Mouse (Mus musculus): Measurements from ENCODE around the gene Cnmd. TPM values are rescaled to one million over a fixed set of nuclear protein-coding genes. Genes with fewer than 3 reads are reported as not detected.
A peak's percentile ranks its signal among the peaks of the same experiment; 100 is the strongest.

The Cnmd gene
- polyA plus RNA-seq, 1 experiment from 2014 or later = 0.23 TPM

- 78% methylated on average over 5 of the region's 5 CpGs for WGBS (ENCODE audit: insufficient replicate concordance)
- H3K4me1 ChIP-seq (ENCODE audit: insufficient read depth) = no peaks in the 10 kb centered on the region
- no peaks in the 10 kb centered on the region for H3K9me3 ChIP-seq (ENCODE audit: low read length)
- ATAC-seq (no peak), DNase-seq (no peak)
- no peaks in the 10 kb centered on the region for H3K36me3 ChIP-seq (replicated peaks; ENCODE audit: insufficient read depth, low read length)
- no peak for TF ChIP-seq EP300 (IDR thresholded peaks at IDR 0.05; ENCODE audit: low read depth)
- TF ChIP-seq CTCF (IDR thresholded peaks at IDR 0.05; ENCODE audit: low read depth) = no peak
- no peaks in the 10 kb centered on the region for H3K27me3 ChIP-seq (ENCODE audit: insufficient read depth, low read length)
- H3K4me3 ChIP-seq (ENCODE audit: low read depth, low read length) = no peak overlapping the region
- H3K27ac ChIP-seq (ENCODE audit: low read depth) = no peak overlapping the region
- no peak overlapping the region for H3K4me2 ChIP-seq (ENCODE audit: low read depth, low read length)
- H3K9ac ChIP-seq (replicated peaks) = no peak overlapping the region
Observed at GRCm38 (mm10) chr14:79672567-79672966, 10.6 kb upstream of the Cnmd start.

- DNase-seq = no peak
- H3K9me3 ChIP-seq (ENCODE audit: low read length) = no peaks in the 10 kb centered on the region
Observed at GRCm38 (mm10) chr14:79671008-79671407, 9.0 kb upstream of the Cnmd start.

DNA sequence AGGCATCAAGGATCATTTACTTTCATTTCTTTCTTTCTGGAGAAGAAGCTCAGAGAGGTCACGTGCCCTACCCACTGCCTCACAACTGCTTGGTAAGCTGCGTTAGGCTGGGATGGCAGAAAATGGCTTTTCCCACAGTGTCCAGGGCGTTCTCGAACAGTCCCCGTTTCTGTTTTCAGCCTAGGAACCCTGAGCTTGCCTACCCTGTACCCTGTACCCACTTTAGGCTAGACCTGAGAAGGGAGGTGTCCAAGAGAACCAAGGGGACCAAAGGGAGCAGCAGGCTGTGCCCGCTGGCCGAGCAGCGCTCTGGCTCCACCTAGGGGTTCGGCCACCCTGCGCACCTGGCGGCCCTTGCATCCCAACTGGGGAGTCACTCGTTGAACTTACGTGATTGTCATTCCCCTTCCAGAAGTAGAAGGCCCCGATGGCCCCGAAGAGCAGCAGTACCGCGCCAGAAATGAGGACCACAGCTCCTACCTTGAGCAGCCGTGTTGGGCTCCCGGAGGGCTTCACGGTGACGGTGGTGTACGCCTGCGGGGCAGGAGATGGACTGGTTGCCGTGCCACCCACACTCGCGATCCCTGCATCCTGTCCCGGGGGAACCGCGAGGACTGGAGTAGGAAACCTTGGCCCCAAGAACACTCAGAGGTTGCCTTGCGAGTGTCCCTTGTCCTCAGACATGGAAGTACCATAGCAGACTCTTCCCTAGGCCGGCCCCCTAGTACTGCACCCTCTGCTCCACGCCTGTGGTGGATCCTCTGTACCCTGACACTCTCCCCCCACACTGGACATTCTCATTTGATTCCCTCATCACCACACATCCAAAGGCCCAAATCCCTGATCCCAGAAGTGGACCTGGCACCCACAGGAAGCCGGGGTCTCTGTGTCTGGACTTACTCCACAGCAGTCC is 709 bp downstream of the Cnmd start:
- Histone ChIP-seq H3K4me2 (ENCODE audit: low read depth, low read length) (peak overlapping the region; percentile 62), H3K27ac (ENCODE audit: low read depth) (no peak overlapping the region), H3K4me1 (ENCODE audit: insufficient read depth) (peaks cover 6% of the 10 kb centered on the region), H3K9ac (replicated peaks) (no peak overlapping the region; the same call in 1 of the 2 replicates), H3K27me3 (ENCODE audit: insufficient read depth, low read length) (0 out of 2 replicates have a peak, but pooled peaks cover 5% of the 10 kb centered on the region), H3K4me3 (ENCODE audit: low read depth, low read length) (peak overlapping the region; percentile 22; the same call in 1 of the 2 replicates), H3K36me3 (replicated peaks; ENCODE audit: insufficient read depth, low read length) (no peaks in the 10 kb centered on the region), H3K9me3 (ENCODE audit: low read length) (no peaks in the 10 kb centered on the region)
- DNase-seq (peak; percentile 73), ATAC-seq (peak; percentile 77)
- no peak for TF ChIP-seq EP300 (IDR thresholded peaks at IDR 0.05; ENCODE audit: low read depth)
- TF ChIP-seq CTCF (IDR thresholded peaks at IDR 0.05; ENCODE audit: low read depth) = peak; percentile 89
- WGBS (ENCODE audit: insufficient replicate concordance) = 17% methylated on average over 33 of the region's 33 CpGs

More at GRCm38 (mm10) chr14:79671008-79671407, 9.0 kb upstream of the Cnmd start:
- Histone ChIP-seq H3K9ac (replicated peaks) (no peak overlapping the region), H3K27me3 (ENCODE audit: insufficient read depth, low read length) (no peaks in the 10 kb centered on the region), H3K4me1 (ENCODE audit: insufficient read depth) (no peaks in the 10 kb centered on the region), H3K36me3 (replicated peaks; ENCODE audit: insufficient read depth, low read length) (no peaks in the 10 kb centered on the region), H3K4me3 (ENCODE audit: low read depth, low read length) (no peak overlapping the region), H3K27ac (ENCODE audit: low read depth) (no peak overlapping the region), H3K4me2 (ENCODE audit: low read depth, low read length) (no peak overlapping the region)
- no peak for TF ChIP-seq CTCF (IDR thresholded peaks at IDR 0.05; ENCODE audit: low read depth)
- no peak for TF ChIP-seq EP300 (IDR thresholded peaks at IDR 0.05; ENCODE audit: low read depth)
- 80% methylated on average over 3 of the region's 3 CpGs for WGBS (ENCODE audit: insufficient replicate concordance)
- no peak for ATAC-seq

DNA sequence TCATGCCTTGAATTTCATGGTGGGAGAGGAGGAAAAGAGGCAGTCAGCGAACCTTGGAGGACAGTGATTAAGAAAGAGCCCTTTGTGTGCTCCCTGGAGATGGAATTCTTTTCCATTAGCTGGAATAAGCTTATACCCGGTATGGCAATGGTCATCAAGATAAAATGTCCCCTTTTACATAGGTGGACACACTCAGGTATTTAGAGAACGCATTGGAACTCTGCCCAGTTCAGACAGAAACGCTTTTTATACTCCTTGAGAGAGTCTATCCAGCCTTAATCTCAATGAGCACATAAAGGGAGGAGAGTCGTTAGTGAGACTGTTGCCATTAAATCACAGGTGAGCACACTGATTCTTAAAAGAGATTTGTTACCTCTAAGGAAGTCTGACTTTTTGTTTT is 1.5 kb downstream of the Cnmd start:
- H3K4me3 ChIP-seq (ENCODE audit: low read depth, low read length) = no peak overlapping the region
- H3K36me3 ChIP-seq (replicated peaks; ENCODE audit: insufficient read depth, low read length) = no peaks in the 10 kb centered on the region
- H3K4me2 ChIP-seq (ENCODE audit: low read depth, low read length) = no peak overlapping the region
- H3K9ac ChIP-seq (replicated peaks) = no peak overlapping the region
- H3K27ac ChIP-seq (ENCODE audit: low read depth) = no peak overlapping the region
- 57% methylated on average over 5 of the region's 5 CpGs for WGBS (ENCODE audit: insufficient replicate concordance)
- ATAC-seq = no peak
- TF ChIP-seq CTCF (IDR thresholded peaks at IDR 0.05; ENCODE audit: low read depth) (no peak), EP300 (IDR thresholded peaks at IDR 0.05; ENCODE audit: low read depth) (no peak)
- no peak for DNase-seq
- no peaks in the 10 kb centered on the region for H3K9me3 ChIP-seq (ENCODE audit: low read length)
- H3K27me3 ChIP-seq (ENCODE audit: insufficient read depth, low read length) = 0 out of 2 replicates have a peak, but pooled peaks cover 5% of the 10 kb centered on the region
- peaks cover 6% of the 10 kb centered on the region for H3K4me1 ChIP-seq (ENCODE audit: insufficient read depth)

- no peaks in the 10 kb centered on the region for H3K9me3 ChIP-seq (ENCODE audit: low read length)
- H3K9ac ChIP-seq (replicated peaks) = no peak overlapping the region
- WGBS (ENCODE audit: insufficient replicate concordance) = 73% methylated on average over 6 of the region's 6 CpGs
- 0 out of 2 replicates have a peak, but pooled peaks cover 5% of the 10 kb centered on the region for H3K27me3 ChIP-seq (ENCODE audit: insufficient read depth, low read length)
- TF ChIP-seq EP300 (IDR thresholded peaks at IDR 0.05; ENCODE audit: low read depth) (no peak), CTCF (IDR thresholded peaks at IDR 0.05; ENCODE audit: low read depth) (no peak)
- ATAC-seq (no peak), DNase-seq (no peak)
- H3K27ac ChIP-seq (ENCODE audit: low read depth) = no peak overlapping the region
- H3K4me2 ChIP-seq (ENCODE audit: low read depth, low read length) = no peak overlapping the region
- H3K4me1 ChIP-seq (ENCODE audit: insufficient read depth) = peaks cover 6% of the 10 kb centered on the region
- H3K36me3 ChIP-seq (replicated peaks; ENCODE audit: insufficient read depth, low read length) = no peaks in the 10 kb centered on the region
- H3K4me3 ChIP-seq (ENCODE audit: low read depth, low read length) = no peak overlapping the region
Observed at GRCm38 (mm10) chr14:79658748-79659508, 3.0 kb downstream of the Cnmd start.

- TF ChIP-seq EP300 (IDR thresholded peaks at IDR 0.05; ENCODE audit: low read depth) = no peak
- TF ChIP-seq CTCF (IDR thresholded peaks at IDR 0.05; ENCODE audit: low read depth) = no peak
- 64% methylated on average over 5 of the region's 5 CpGs for WGBS (ENCODE audit: insufficient replicate concordance)
- H3K27me3 ChIP-seq (ENCODE audit: insufficient read depth, low read length) = 0 out of 2 replicates have a peak, but pooled peaks cover 5% of the 10 kb centered on the region
- peaks cover 6% of the 10 kb centered on the region for H3K4me1 ChIP-seq (ENCODE audit: insufficient read depth)
- no peaks in the 10 kb centered on the region for H3K36me3 ChIP-seq (replicated peaks; ENCODE audit: insufficient read depth, low read length)
- no peaks in the 10 kb centered on the region for H3K9me3 ChIP-seq (ENCODE audit: low read length)
- H3K9ac ChIP-seq (replicated peaks) = no peak overlapping the region
- no peak overlapping the region for H3K4me3 ChIP-seq (ENCODE audit: low read depth, low read length)
- no peak overlapping the region for H3K4me2 ChIP-seq (ENCODE audit: low read depth, low read length)
- ATAC-seq (no peak), DNase-seq (no peak)
- no peak overlapping the region for H3K27ac ChIP-seq (ENCODE audit: low read depth)
Observed at GRCm38 (mm10) chr14:79658286-79658685, 3.7 kb downstream of the Cnmd start.

Measured in liver, postnatal 0 days (tissue).